Mouse (Mus musculus): ENCODE measurements around the gene Rbl1. TPM values are rescaled to one million over a fixed set of nuclear protein-coding genes. Genes with fewer than 3 reads are reported as not detected.

The Rbl1 gene
- polyA plus RNA-seq, 1 experiment from 2014 or later = 23.8 TPM

- H3K27me3 ChIP-seq (ENCODE audit: low read depth, poor library complexity, severe bottlenecking) = no peaks in the 10 kb centered on the region
- H3K9me3 ChIP-seq (replicated peaks) = no peaks in the 10 kb centered on the region
- no peak for DNase-seq (ENCODE audit: low spot score)
- no peak overlapping the region for H3K4me3 ChIP-seq
- WGBS = 90% methylated on average over 3 of the region's 3 CpGs
- H3K27ac ChIP-seq = no peak overlapping the region
- H3K4me1 ChIP-seq = no peaks in the 10 kb centered on the region
- H3K36me3 ChIP-seq = peaks cover 34% of the 10 kb centered on the region
These were observed 77.0 kb downstream of the Rbl1 start for GRCm38 (mm10) chr2:157127370-157127769.

GRCm38 (mm10) chr2:157125246-157125645 is 79.1 kb downstream of the Rbl1 start:
- H3K27ac ChIP-seq = no peak overlapping the region
- no peaks in the 10 kb centered on the region for H3K27me3 ChIP-seq (ENCODE audit: low read depth, poor library complexity, severe bottlenecking)
- peaks cover 52% of the 10 kb centered on the region for H3K36me3 ChIP-seq
- no peaks in the 10 kb centered on the region for H3K9me3 ChIP-seq (replicated peaks)
- H3K4me1 ChIP-seq = no peaks in the 10 kb centered on the region
- H3K4me3 ChIP-seq = no peak overlapping the region
- 92% methylated on average over 3 of the region's 3 CpGs for WGBS
- DNase-seq (ENCODE audit: low spot score) = no peak

GRCm38 (mm10) chr2:157121766-157122165 is 82.6 kb downstream of the Rbl1 start:
- Histone ChIP-seq H3K9me3 (replicated peaks) (no peaks in the 10 kb centered on the region), H3K27me3 (ENCODE audit: low read depth, poor library complexity, severe bottlenecking) (no peaks in the 10 kb centered on the region), H3K36me3 (peaks cover 56% of the 10 kb centered on the region), H3K4me3 (no peak overlapping the region), H3K27ac (no peak overlapping the region), H3K4me1 (no peaks in the 10 kb centered on the region)
- 93% methylated on average over 8 of the region's 8 CpGs for WGBS
- DNase-seq (ENCODE audit: low spot score) = no peak

DNA sequence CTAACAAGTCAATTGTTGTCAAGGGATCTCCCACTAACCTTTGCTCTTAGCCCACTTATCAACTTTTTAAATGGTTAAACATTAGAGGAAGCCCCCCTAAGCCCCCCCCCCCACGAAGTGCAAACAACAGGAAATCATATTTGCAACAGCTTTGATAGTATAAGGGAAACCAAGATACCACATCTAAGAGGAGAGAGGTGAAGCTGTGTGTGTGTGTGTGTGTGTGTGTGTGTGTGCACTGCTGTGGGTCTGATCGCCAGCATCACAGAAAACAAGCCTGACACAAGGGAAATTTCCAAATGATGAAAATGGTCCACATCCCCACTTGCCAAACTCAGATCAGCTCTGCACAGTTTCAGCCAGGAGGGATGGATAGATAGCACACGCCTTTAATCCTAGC is 85.3 kb downstream of the Rbl1 start:
- DNase-seq (ENCODE audit: low spot score) = no peak
- peaks cover 57% of the 10 kb centered on the region for H3K36me3 ChIP-seq
- WGBS = 83% methylated on average over 3 of the region's 3 CpGs

GRCm38 (mm10) chr2:157118556-157118955 is 85.8 kb downstream of the Rbl1 start:
- no peak for DNase-seq (ENCODE audit: low spot score)
- Histone ChIP-seq H3K27me3 (ENCODE audit: low read depth, poor library complexity, severe bottlenecking) (no peaks in the 10 kb centered on the region), H3K36me3 (peaks cover 62% of the 10 kb centered on the region), H3K4me1 (no peaks in the 10 kb centered on the region), H3K27ac (no peak overlapping the region), H3K4me3 (no peak overlapping the region), H3K9me3 (replicated peaks) (no peaks in the 10 kb centered on the region)
- WGBS = 89% methylated on average over 4 of the region's 4 CpGs

More for the DNA sequence above, 85.3 kb downstream of the Rbl1 start:
- no peaks in the 10 kb centered on the region for H3K4me1 ChIP-seq
- H3K4me3 ChIP-seq = no peak overlapping the region
- no peaks in the 10 kb centered on the region for H3K9me3 ChIP-seq (replicated peaks)
- no peaks in the 10 kb centered on the region for H3K27me3 ChIP-seq (ENCODE audit: low read depth, poor library complexity, severe bottlenecking)
- H3K27ac ChIP-seq = no peak overlapping the region

DNA sequence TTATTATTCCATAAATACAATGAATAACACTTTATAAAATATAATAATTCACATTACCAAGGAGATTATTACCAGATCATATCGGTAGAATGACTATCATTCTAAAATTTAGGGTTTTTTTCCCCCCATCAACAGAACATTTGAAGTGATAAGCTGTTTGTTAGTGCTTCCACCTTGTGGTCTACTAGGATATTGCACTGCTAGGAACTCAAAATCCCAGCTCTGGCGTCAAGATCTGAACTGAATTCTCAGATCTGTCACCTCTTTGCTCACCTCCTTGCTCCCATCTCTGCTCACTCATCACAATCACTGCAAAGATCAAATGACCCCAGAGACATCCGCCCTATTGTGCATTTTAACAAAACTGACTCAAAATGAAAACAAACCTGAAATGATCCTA is 87.4 kb downstream of the Rbl1 start:
- no peak for DNase-seq (ENCODE audit: low spot score)
- 23% methylated on average over 3 of the region's 3 CpGs for WGBS
- Histone ChIP-seq H3K27me3 (ENCODE audit: low read depth, poor library complexity, severe bottlenecking) (no peaks in the 10 kb centered on the region), H3K27ac (no peak overlapping the region), H3K36me3 (peaks cover 64% of the 10 kb centered on the region), H3K4me1 (no peaks in the 10 kb centered on the region), H3K4me3 (no peak overlapping the region), H3K9me3 (replicated peaks) (no peaks in the 10 kb centered on the region)

DNA sequence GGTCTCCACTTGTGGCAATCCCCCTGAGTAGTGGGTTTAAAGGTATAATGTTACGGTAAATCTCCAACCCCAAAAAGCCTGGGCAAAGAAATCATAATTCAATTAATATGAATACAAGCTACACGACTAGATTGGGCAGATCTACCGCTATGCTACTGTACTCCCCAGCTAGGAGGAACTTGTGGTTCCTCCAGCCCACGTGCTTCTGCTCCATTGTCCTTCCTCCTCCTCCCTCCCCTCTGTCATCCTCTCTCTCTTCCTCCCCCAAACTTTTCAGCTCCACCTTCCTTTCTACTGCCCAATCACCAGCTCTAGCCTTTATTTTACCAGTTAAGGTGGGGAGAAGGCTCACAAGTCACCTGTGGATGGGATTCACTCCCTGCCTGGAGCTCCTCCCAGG is 96.1 kb downstream of the Rbl1 start:
- Histone ChIP-seq H3K36me3 (peaks cover 84% of the 10 kb centered on the region), H3K4me3 (no peak overlapping the region), H3K9me3 (replicated peaks) (no peaks in the 10 kb centered on the region), H3K4me1 (no peaks in the 10 kb centered on the region), H3K27ac (no peak overlapping the region), H3K27me3 (ENCODE audit: low read depth, poor library complexity, severe bottlenecking) (no peaks in the 10 kb centered on the region)
- no peak for DNase-seq (ENCODE audit: low spot score)
- 89% methylated on average over 4 of the region's 4 CpGs for WGBS

DNA sequence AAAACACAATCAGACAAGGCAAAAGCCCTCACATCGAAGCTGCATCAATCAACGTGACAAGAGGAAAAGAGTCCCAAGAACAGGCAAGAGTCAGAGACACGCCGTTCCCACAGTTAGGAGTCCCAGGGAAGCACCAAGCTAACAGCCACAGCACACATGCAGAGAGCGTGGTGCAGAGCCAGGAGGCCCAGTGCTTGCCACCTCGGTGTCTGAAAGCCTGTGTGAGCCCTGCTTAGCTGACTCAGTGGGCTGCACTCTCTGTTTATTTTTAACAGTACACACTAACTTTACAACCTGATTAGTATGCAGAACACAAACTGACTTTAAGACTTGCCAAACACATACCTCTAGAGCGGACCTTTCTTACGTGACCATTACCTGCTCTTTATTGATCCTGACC is 99.9 kb downstream of the Rbl1 start:
- H3K27ac ChIP-seq = no peak overlapping the region
- H3K9me3 ChIP-seq (replicated peaks) = no peaks in the 10 kb centered on the region
- WGBS = 93% methylated on average over 8 of the region's 8 CpGs
- no peak for DNase-seq (ENCODE audit: low spot score)
- no peaks in the 10 kb centered on the region for H3K27me3 ChIP-seq (ENCODE audit: low read depth, poor library complexity, severe bottlenecking)
- H3K4me1 ChIP-seq = no peaks in the 10 kb centered on the region
- H3K36me3 ChIP-seq = peaks cover 87% of the 10 kb centered on the region
- H3K4me3 ChIP-seq = no peak overlapping the region

DNA sequence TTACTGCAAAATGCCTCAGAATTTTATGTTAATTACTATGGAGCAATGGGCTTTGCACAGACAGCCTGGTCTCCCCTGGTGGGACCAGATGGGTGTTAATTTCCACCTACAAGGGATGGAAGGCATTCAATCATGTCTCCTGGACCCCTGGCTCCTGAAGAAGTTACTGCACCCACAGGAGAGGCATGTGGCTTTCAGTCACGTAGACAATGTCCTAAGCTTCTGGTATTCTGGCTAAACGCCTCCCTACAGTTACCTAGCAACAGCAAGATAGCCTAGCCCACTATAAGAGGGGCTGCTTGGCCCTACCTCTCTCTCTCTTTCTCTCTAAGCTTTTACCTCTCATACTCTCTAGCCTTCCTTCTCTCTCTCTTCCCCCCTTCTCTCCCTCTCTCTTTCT is 102.1 kb downstream of the Rbl1 start:
- Histone ChIP-seq H3K27ac (no peak overlapping the region), H3K27me3 (ENCODE audit: low read depth, poor library complexity, severe bottlenecking) (no peaks in the 10 kb centered on the region), H3K36me3 (peaks cover 86% of the 10 kb centered on the region), H3K4me1 (no peaks in the 10 kb centered on the region), H3K9me3 (replicated peaks) (no peaks in the 10 kb centered on the region), H3K4me3 (no peak overlapping the region)
- no peak for DNase-seq (ENCODE audit: low spot score)
- WGBS = 90% methylated on average over 2 of the region's 2 CpGs

GRCm38 (mm10) chr2:157101650-157102049 is 102.7 kb downstream of the Rbl1 start:
- H3K4me3 ChIP-seq = no peak overlapping the region
- peaks cover 80% of the 10 kb centered on the region for H3K36me3 ChIP-seq
- no peak overlapping the region for H3K27ac ChIP-seq
- H3K9me3 ChIP-seq (replicated peaks) = no peaks in the 10 kb centered on the region
- DNase-seq (ENCODE audit: low spot score) = no peak
- H3K27me3 ChIP-seq (ENCODE audit: low read depth, poor library complexity, severe bottlenecking) = no peaks in the 10 kb centered on the region
- WGBS = 96% methylated on average over 9 of the region's 9 CpGs
- no peaks in the 10 kb centered on the region for H3K4me1 ChIP-seq

DNA sequence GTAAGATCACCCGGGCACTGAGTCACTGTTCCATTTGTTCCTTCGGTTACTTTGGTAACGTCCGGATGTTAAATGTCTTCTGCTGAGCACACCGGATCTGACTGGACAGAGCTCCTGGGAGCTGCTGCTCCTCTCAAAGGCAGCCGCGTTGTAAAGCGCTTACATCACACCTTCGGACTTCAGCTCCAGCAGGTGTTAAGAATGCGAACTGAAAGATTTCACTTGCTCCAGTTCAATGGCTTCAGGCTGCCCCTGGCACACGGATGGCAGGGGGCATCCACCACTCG is 104.1 kb downstream of the Rbl1 start:
- 89% methylated on average over 12 of the region's 12 CpGs for WGBS
- DNase-seq (ENCODE audit: low spot score) = no peak
- H3K4me3 ChIP-seq = no peak overlapping the region
- no peak overlapping the region for H3K27ac ChIP-seq
- H3K27me3 ChIP-seq (ENCODE audit: low read depth, poor library complexity, severe bottlenecking) = no peaks in the 10 kb centered on the region
- peaks cover 73% of the 10 kb centered on the region for H3K36me3 ChIP-seq
- H3K4me1 ChIP-seq = no peaks in the 10 kb centered on the region
- H3K9me3 ChIP-seq (replicated peaks) = no peaks in the 10 kb centered on the region

DNA sequence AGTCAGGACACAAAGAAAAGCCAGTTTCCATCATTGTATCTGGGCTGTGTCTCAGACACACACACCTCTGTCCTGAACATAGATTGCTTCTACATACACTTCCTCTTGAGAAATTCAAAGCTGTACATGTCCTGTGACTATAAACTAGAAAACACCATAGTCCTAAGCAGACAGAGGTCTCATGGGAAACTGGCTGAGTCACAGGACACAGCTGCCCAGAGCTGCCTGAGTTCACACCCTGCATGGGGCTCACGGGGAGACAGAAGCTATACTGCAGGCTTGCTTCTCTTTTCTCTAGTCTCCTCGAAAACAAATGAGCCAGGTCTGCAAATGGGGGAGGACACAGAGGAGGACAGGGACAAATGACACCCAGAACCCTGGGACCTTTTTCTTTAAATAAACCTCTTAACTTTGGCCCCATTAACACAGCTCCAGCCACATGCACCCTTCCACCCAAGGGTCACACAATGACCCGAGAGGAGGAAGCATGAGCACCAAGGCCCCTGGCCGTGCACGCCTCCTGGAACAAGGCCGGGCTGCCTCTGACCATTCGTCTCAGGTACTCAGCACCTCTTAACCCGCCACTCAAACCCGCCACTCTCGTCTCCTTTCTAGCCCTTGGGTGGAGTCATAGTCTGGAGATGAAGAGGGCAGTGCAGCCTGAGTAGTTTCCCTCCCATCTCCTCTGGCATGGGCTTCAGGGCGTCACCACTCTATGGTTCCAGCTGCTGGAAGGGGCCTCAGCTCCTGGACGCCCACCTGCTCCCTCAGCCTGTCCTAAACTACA is 104.6 kb downstream of the Rbl1 start:
- H3K36me3 ChIP-seq = peaks cover 68% of the 10 kb centered on the region
- H3K27ac ChIP-seq = no peak overlapping the region
- no peaks in the 10 kb centered on the region for H3K27me3 ChIP-seq (ENCODE audit: low read depth, poor library complexity, severe bottlenecking)
- DNase-seq (ENCODE audit: low spot score) = no peak
- H3K9me3 ChIP-seq (replicated peaks) = no peaks in the 10 kb centered on the region
- H3K4me3 ChIP-seq = no peak overlapping the region
- WGBS = 77% methylated on average over 12 of the region's 12 CpGs
- 0 out of 2 replicates have a peak, but pooled peaks cover under 1% of the 10 kb centered on the region for H3K4me1 ChIP-seq
